Mouse (Mus musculus) kidney, embryonic 14.5 days (tissue): Measurements from ENCODE around the gene Tbc1d5. TPM values are rescaled to one million over a fixed set of nuclear protein-coding genes. Genes with fewer than 3 reads are reported as not detected.

Experiments
- ATAC-seq: fragments of 200-750 bp; cut with Nextera tagmentation; 2 replicates; pipeline ENCODE4 v1.8.0; 2017; ENCODE audit warnings: moderate number of reproducible peaks, mild to moderate bottlenecking, moderate TSS enrichment, moderate library complexity; ENCODE audit not compliant: low FRiP score, low TSS enrichment
- H3K27ac ChIP-seq: fragments of 300-500 bp; sonication (generic); 2 replicates; pipeline ENCODE4 v1.5.1; 2014; ENCODE audit warnings: low read depth, mild to moderate bottlenecking, low read length, moderate library complexity, mixed read lengths
- H3K27me3 ChIP-seq: fragments of 300-500 bp; sonication (generic); 2 replicates; pipeline ENCODE4 v1.6.1; 2014; ENCODE audit warnings: mild to moderate bottlenecking, low read length; ENCODE audit not compliant: control insufficient read depth, insufficient read depth
- H3K36me3 ChIP-seq: fragments of 300-500 bp; sonication (generic); 2 replicates; pipeline ENCODE4 v1.6.1; 2014; ENCODE audit warnings: low read length, mixed read lengths; ENCODE audit not compliant: control insufficient read depth, insufficient read depth
- H3K4me1 ChIP-seq: fragments of 300-500 bp; sonication (generic); 2 replicates; pipeline ENCODE4 v1.6.1; 2014; ENCODE audit warnings: low read length, mixed read lengths; ENCODE audit not compliant: control insufficient read depth, insufficient read depth
- H3K4me2 ChIP-seq: fragments of 300-500 bp; sonication (generic); replicated peaks from 2 replicates; pipeline ENCODE4 v1.6.1; 2014; ENCODE audit warnings: low read depth, mild to moderate bottlenecking, low read length
- H3K4me3 ChIP-seq: fragments of 300-500 bp; sonication (generic); 2 replicates; pipeline ENCODE4 v1.5.1; 2014; ENCODE audit warnings: mild to moderate bottlenecking, low read length
- H3K9ac ChIP-seq: fragments of 300-500 bp; sonication (generic); 2 replicates; pipeline ENCODE4 v1.6.1; 2014; ENCODE audit warnings: low read depth, mild to moderate bottlenecking, low read length, moderate library complexity
- H3K9me3 ChIP-seq: fragments of 300-500 bp; sonication (generic); 2 replicates; pipeline ENCODE4 v1.6.1; 2016; ENCODE audit warnings: low read length; ENCODE audit not compliant: control insufficient read depth
- WGBS: fragments of 180-500 bp; shearing (Covaris S2); extraction: QIAGEN DNeasy Blood & Tissue Kit; methylation state at CpG from one replicate; pipeline ENCODE4 v1.1.7; 2014; 5-methylcytosine and 5-hydroxymethylcytosine counted together
- polyA plus RNA-seq: library from polyadenylated mRNA; unstranded; fragments of >200 nt; fragmentation: Nextera tagmentation; extraction: Ambion mirVana; gene quantifications from 2 replicates; pipeline ENCODE4 v1.2.1, GENCODE M21; 2014

The Tbc1d5 gene
- polyA plus RNA-seq, 1 experiment from 2014 or later: 12.2 TPM

- 87% methylated on average over 5 of the region's 5 CpGs for WGBS
- Histone ChIP-seq H3K4me3 (no peak overlapping the region), H3K4me2 (no peak overlapping the region), H3K27me3 (no peaks in the 10 kb centered on the region), H3K9me3 (no peaks in the 10 kb centered on the region), H3K9ac (no peak overlapping the region), H3K27ac (no peak overlapping the region), H3K4me1 (no peaks in the 10 kb centered on the region), H3K36me3 (no peaks in the 10 kb centered on the region)
- ATAC-seq: no peak
Measured at GRCm38 (mm10) chr17:50762231-50762630, 416.9 kb downstream of the Tbc1d5 start.

GRCm38 (mm10) chr17:50761082-50761481 is 418.1 kb downstream of the Tbc1d5 start:
- no peak for ATAC-seq
- peaks cover 2% of the 10 kb centered on the region; the same call in 1 of the 2 replicates for H3K36me3 ChIP-seq
- no peak overlapping the region for H3K27ac ChIP-seq
- 51% methylated on average over 5 of the region's 5 CpGs for WGBS
- no peak overlapping the region for H3K9ac ChIP-seq
- no peaks in the 10 kb centered on the region for H3K4me1 ChIP-seq
- no peaks in the 10 kb centered on the region for H3K27me3 ChIP-seq
- no peaks in the 10 kb centered on the region for H3K9me3 ChIP-seq
- no peak overlapping the region for H3K4me3 ChIP-seq
- H3K4me2 ChIP-seq: no peak overlapping the region

GRCm38 (mm10) chr17:50753356-50754138 is 425.6 kb downstream of the Tbc1d5 start:
- Histone ChIP-seq H3K9ac (no peak overlapping the region), H3K27me3 (no peaks in the 10 kb centered on the region), H3K4me2 (no peak overlapping the region), H3K36me3 (peaks cover 2% of the 10 kb centered on the region; the same call in 1 of the 2 replicates), H3K4me1 (no peaks in the 10 kb centered on the region), H3K9me3 (no peaks in the 10 kb centered on the region), H3K4me3 (no peak overlapping the region), H3K27ac (no peak overlapping the region)
- ATAC-seq: no peak
- 77% methylated on average over 9 of the region's 9 CpGs for WGBS

GRCm38 (mm10) chr17:50752753-50753152 is 426.4 kb downstream of the Tbc1d5 start:
- 96% methylated on average over 3 of the region's 3 CpGs for WGBS
- ATAC-seq: no peak
- no peak overlapping the region for H3K4me3 ChIP-seq

GRCm38 (mm10) chr17:50751911-50752310 is 427.2 kb downstream of the Tbc1d5 start:
- no peak overlapping the region for H3K9ac ChIP-seq
- no peaks in the 10 kb centered on the region for H3K4me1 ChIP-seq
- H3K4me2 ChIP-seq: no peak overlapping the region
- no peaks in the 10 kb centered on the region for H3K27me3 ChIP-seq
- WGBS: 82% methylated on average over 3 of the region's 3 CpGs
- peaks cover 2% of the 10 kb centered on the region; the same call in 1 of the 2 replicates for H3K36me3 ChIP-seq
- no peak for ATAC-seq
- H3K27ac ChIP-seq: no peak overlapping the region
- no peaks in the 10 kb centered on the region for H3K9me3 ChIP-seq
- no peak overlapping the region for H3K4me3 ChIP-seq

More at GRCm38 (mm10) chr17:50752753-50753152, 426.4 kb downstream of the Tbc1d5 start:
- H3K9me3 ChIP-seq: no peaks in the 10 kb centered on the region
- peaks cover 2% of the 10 kb centered on the region; the same call in 1 of the 2 replicates for H3K36me3 ChIP-seq
- H3K4me2 ChIP-seq: no peak overlapping the region
- H3K27me3 ChIP-seq: no peaks in the 10 kb centered on the region
- no peak overlapping the region for H3K27ac ChIP-seq
- no peaks in the 10 kb centered on the region for H3K4me1 ChIP-seq
- no peak overlapping the region for H3K9ac ChIP-seq

- no peak for ATAC-seq
- no peak overlapping the region for H3K9ac ChIP-seq
- H3K27me3 ChIP-seq: no peaks in the 10 kb centered on the region
- no peak overlapping the region for H3K4me3 ChIP-seq
- H3K36me3 ChIP-seq: no peaks in the 10 kb centered on the region
- H3K4me2 ChIP-seq: no peak overlapping the region
- H3K27ac ChIP-seq: no peak overlapping the region
- 34% methylated on average over 2 of the region's 2 CpGs for WGBS
- no peaks in the 10 kb centered on the region for H3K4me1 ChIP-seq
- H3K9me3 ChIP-seq: no peaks in the 10 kb centered on the region
Measured at GRCm38 (mm10) chr17:50750874-50751273, 428.3 kb downstream of the Tbc1d5 start.

- Histone ChIP-seq H3K36me3 (no peaks in the 10 kb centered on the region), H3K27ac (no peak overlapping the region), H3K4me1 (no peaks in the 10 kb centered on the region), H3K27me3 (no peaks in the 10 kb centered on the region), H3K4me2 (no peak overlapping the region), H3K9me3 (no peaks in the 10 kb centered on the region), H3K4me3 (no peak overlapping the region), H3K9ac (no peak overlapping the region)
- ATAC-seq: no peak
- WGBS: 81% methylated on average over 6 of the region's 6 CpGs
Measured at GRCm38 (mm10) chr17:50741386-50741785, 437.8 kb downstream of the Tbc1d5 start.

- Histone ChIP-seq H3K27me3 (no peaks in the 10 kb centered on the region), H3K9me3 (no peaks in the 10 kb centered on the region), H3K4me1 (no peaks in the 10 kb centered on the region), H3K4me3 (no peak overlapping the region), H3K27ac (no peak overlapping the region), H3K9ac (no peak overlapping the region), H3K36me3 (no peaks in the 10 kb centered on the region), H3K4me2 (no peak overlapping the region)
- ATAC-seq: no peak
- 89% methylated on average over 1 of the region's 1 CpGs for WGBS
Measured at GRCm38 (mm10) chr17:50740804-50741203, 438.3 kb downstream of the Tbc1d5 start.

GRCm38 (mm10) chr17:50738476-50738875 is 440.7 kb downstream of the Tbc1d5 start:
- Histone ChIP-seq H3K36me3 (no peaks in the 10 kb centered on the region), H3K4me1 (no peaks in the 10 kb centered on the region), H3K27me3 (no peaks in the 10 kb centered on the region), H3K27ac (no peak overlapping the region), H3K4me3 (no peak overlapping the region), H3K9me3 (no peaks in the 10 kb centered on the region), H3K4me2 (no peak overlapping the region), H3K9ac (no peak overlapping the region)
- WGBS: 82% methylated on average over 2 of the region's 2 CpGs
- ATAC-seq: no peak
